Mouse (Mus musculus): ENCODE results near the gene Plrg1. TPM values are rescaled to one million over a fixed set of nuclear protein-coding genes. Genes with fewer than 3 reads are reported as not detected.

The Plrg1 gene
- polyA plus RNA-seq, 1 experiment from 2014 or later = 70.4 TPM

- H3K36me3 ChIP-seq (ENCODE audit: insufficient read depth, low read length) = peaks cover 10% of the 10 kb centered on the region
- H3K9me3 ChIP-seq (replicated peaks; ENCODE audit: low read length) = no peaks in the 10 kb centered on the region
- TF ChIP-seq CTCF (IDR thresholded peaks at IDR 0.05; ENCODE audit: low read depth) = no peak
- peaks cover 5% of the 10 kb centered on the region; the same call in 1 of the 2 replicates for H3K4me1 ChIP-seq (replicated peaks; ENCODE audit: insufficient read depth, low read length)
- no peaks in the 10 kb centered on the region for H3K27me3 ChIP-seq (ENCODE audit: insufficient read depth, low read length)
- no peak overlapping the region for H3K9ac ChIP-seq (ENCODE audit: low read depth, low read length)
- no peak overlapping the region for H3K27ac ChIP-seq
- ATAC-seq (replicated peaks; ENCODE audit: low FRiP score, low read depth) (no peak), DNase-seq (ENCODE audit: low spot score) (no peak)
- H3K4me3 ChIP-seq (replicated peaks; ENCODE audit: low read depth, low read length) = peak overlapping the region; percentile 89
- 43% methylated on average over 13 of the region's 13 CpGs for WGBS
- H3K4me2 ChIP-seq (ENCODE audit: low read length) = peak overlapping the region; percentile 44
Measured at GRCm38 (mm10) chr3:83054759-83055158, 563 bp upstream of the Plrg1 start.

- TF ChIP-seq CTCF (IDR thresholded peaks at IDR 0.05; ENCODE audit: low read depth) = no peak
- no peak overlapping the region for H3K4me3 ChIP-seq (replicated peaks; ENCODE audit: low read depth, low read length)
- no peak for DNase-seq (ENCODE audit: low spot score)
- H3K27ac ChIP-seq = no peak overlapping the region
- H3K9me3 ChIP-seq (replicated peaks; ENCODE audit: low read length) = no peaks in the 10 kb centered on the region
- no peaks in the 10 kb centered on the region for H3K27me3 ChIP-seq (ENCODE audit: insufficient read depth, low read length)
- 95% methylated on average over 2 of the region's 2 CpGs for WGBS
- peaks cover 31% of the 10 kb centered on the region for H3K36me3 ChIP-seq (ENCODE audit: insufficient read depth, low read length)
- no peak for ATAC-seq (replicated peaks; ENCODE audit: low FRiP score, low read depth)
- peaks cover 5% of the 10 kb centered on the region; the same call in 1 of the 2 replicates for H3K4me1 ChIP-seq (replicated peaks; ENCODE audit: insufficient read depth, low read length)
- H3K4me2 ChIP-seq (ENCODE audit: low read length) = no peak overlapping the region
- no peak overlapping the region for H3K9ac ChIP-seq (ENCODE audit: low read depth, low read length)
Measured at GRCm38 (mm10) chr3:83057046-83057445, 1.7 kb downstream of the Plrg1 start.

DNA sequence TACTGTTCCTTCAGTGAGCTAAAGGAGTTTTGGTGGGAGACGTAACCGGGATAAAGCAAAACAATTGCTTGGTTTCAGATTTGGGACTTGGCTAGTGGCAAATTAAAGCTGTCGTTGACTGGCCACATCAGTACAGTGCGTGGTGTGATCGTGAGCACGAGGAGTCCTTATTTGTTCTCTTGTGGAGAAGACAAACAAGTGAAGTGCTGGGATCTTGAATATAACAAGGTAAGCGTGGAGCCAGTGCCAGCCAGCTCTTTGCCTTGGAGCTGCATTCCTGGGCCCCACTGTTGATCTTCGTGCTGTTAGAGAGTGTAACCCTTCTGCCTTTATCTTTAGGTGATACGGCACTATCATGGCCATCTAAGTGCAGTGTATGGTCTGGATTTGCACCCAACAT lies 12.6 kb downstream of the Plrg1 start:
- no peak overlapping the region for H3K9ac ChIP-seq (ENCODE audit: low read depth, low read length)
- no peaks in the 10 kb centered on the region for H3K4me1 ChIP-seq (replicated peaks; ENCODE audit: insufficient read depth, low read length)
- ATAC-seq (replicated peaks; ENCODE audit: low FRiP score, low read depth) (no peak), DNase-seq (ENCODE audit: low spot score) (no peak)
- no peaks in the 10 kb centered on the region for H3K27me3 ChIP-seq (ENCODE audit: insufficient read depth, low read length)
- no peak overlapping the region for H3K27ac ChIP-seq
- H3K4me3 ChIP-seq (replicated peaks; ENCODE audit: low read depth, low read length) = no peak overlapping the region
- no peak for TF ChIP-seq CTCF (IDR thresholded peaks at IDR 0.05; ENCODE audit: low read depth)
- no peak overlapping the region for H3K4me2 ChIP-seq (ENCODE audit: low read length)
- no peaks in the 10 kb centered on the region for H3K9me3 ChIP-seq (replicated peaks; ENCODE audit: low read length)
- WGBS = 93% methylated on average over 9 of the region's 9 CpGs
- peaks cover 57% of the 10 kb centered on the region for H3K36me3 ChIP-seq (ENCODE audit: insufficient read depth, low read length)

DNA sequence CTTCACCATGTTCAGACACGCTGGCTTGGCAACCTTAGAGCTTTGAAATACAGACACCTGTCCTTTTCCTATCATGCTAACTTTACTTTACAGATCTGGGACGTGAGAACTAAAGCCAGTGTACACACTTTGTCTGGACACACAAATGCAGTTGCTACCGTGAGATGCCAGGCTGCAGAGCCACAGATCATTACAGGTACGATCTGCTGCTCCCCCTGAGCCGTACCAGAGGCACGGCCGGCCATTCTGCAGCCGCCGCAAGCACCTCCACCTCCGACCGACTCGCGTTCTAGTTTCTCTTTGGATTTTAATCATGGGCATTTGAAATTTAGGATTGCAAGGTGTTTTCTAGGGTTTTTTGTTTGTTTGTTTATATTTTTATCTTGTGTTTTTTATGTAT lies 13.5 kb downstream of the Plrg1 start:
- peaks cover 53% of the 10 kb centered on the region for H3K36me3 ChIP-seq (ENCODE audit: insufficient read depth, low read length)

DNA sequence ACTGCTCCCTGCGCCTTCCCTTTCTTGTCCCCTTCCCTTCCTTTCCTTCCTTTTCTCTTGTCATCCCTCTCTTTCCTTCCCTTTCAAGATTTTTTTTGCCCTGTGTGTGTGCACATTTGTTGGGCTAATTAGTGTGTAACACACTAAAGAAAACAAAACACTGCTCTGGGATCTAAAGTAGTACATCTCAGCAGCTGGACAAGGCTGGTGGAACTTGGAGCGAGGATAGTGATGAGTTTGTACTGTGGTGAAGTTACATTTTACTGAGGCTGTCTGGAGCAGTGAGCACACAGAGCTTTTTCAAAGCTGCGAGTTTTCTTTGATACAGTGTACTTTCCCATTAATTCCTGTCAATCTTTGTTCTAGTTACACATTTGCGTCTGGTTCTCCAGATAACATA lies 14.9 kb downstream of the Plrg1 start:
- no peak overlapping the region for H3K9ac ChIP-seq (ENCODE audit: low read depth, low read length)
- no peaks in the 10 kb centered on the region for H3K27me3 ChIP-seq (ENCODE audit: insufficient read depth, low read length)
- peaks cover 53% of the 10 kb centered on the region for H3K36me3 ChIP-seq (ENCODE audit: insufficient read depth, low read length)
- no peaks in the 10 kb centered on the region for H3K9me3 ChIP-seq (replicated peaks; ENCODE audit: low read length)
- WGBS = 88% methylated on average over 4 of the region's 4 CpGs
- TF ChIP-seq CTCF (IDR thresholded peaks at IDR 0.05; ENCODE audit: low read depth) = no peak
- DNase-seq (ENCODE audit: low spot score) = no peak
- no peak overlapping the region for H3K27ac ChIP-seq
- H3K4me1 ChIP-seq (replicated peaks; ENCODE audit: insufficient read depth, low read length) = no peaks in the 10 kb centered on the region
- ATAC-seq (replicated peaks; ENCODE audit: low FRiP score, low read depth) = no peak
- H3K4me2 ChIP-seq (ENCODE audit: low read length) = no peak overlapping the region
- H3K4me3 ChIP-seq (replicated peaks; ENCODE audit: low read depth, low read length) = no peak overlapping the region

More for the DNA sequence above, 13.5 kb downstream of the Plrg1 start:
- H3K9ac ChIP-seq (ENCODE audit: low read depth, low read length) = no peak overlapping the region
- H3K4me3 ChIP-seq (replicated peaks; ENCODE audit: low read depth, low read length) = no peak overlapping the region
- no peak for DNase-seq (ENCODE audit: low spot score)
- H3K4me2 ChIP-seq (ENCODE audit: low read length) = no peak overlapping the region
- no peaks in the 10 kb centered on the region for H3K27me3 ChIP-seq (ENCODE audit: insufficient read depth, low read length)
- 97% methylated on average over 13 of the region's 13 CpGs for WGBS
- H3K4me1 ChIP-seq (replicated peaks; ENCODE audit: insufficient read depth, low read length) = no peaks in the 10 kb centered on the region
- H3K9me3 ChIP-seq (replicated peaks; ENCODE audit: low read length) = no peaks in the 10 kb centered on the region
- ATAC-seq (replicated peaks; ENCODE audit: low FRiP score, low read depth) = no peak
- no peak overlapping the region for H3K27ac ChIP-seq
- no peak for TF ChIP-seq CTCF (IDR thresholded peaks at IDR 0.05; ENCODE audit: low read depth)

DNA sequence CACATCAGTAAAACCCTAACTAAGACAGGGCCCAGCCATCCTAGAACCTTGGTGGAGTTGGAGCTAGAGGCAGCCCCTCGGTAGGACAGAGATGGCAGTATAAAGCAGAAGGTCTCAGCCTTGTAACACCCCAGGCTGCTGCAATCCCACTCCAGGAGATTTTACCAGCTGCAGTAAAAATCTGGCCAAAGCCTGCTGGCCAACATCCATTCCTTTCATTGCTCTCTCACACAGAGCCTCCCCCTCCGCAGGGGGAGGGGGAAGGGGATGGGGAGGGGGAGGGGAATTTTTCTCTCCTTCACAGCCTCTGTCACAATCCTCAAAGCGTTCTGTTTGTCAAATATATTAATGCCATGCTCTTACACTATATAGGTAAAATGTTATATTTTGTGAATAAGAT lies 21.2 kb downstream of the Plrg1 start:
- Histone ChIP-seq H3K9ac (ENCODE audit: low read depth, low read length) (no peak overlapping the region), H3K4me2 (ENCODE audit: low read length) (no peak overlapping the region), H3K27ac (no peak overlapping the region), H3K4me3 (replicated peaks; ENCODE audit: low read depth, low read length) (no peak overlapping the region), H3K9me3 (replicated peaks; ENCODE audit: low read length) (no peaks in the 10 kb centered on the region), H3K27me3 (ENCODE audit: insufficient read depth, low read length) (no peaks in the 10 kb centered on the region), H3K36me3 (ENCODE audit: insufficient read depth, low read length) (0 out of 2 replicates have a peak, but pooled peaks cover 13% of the 10 kb centered on the region), H3K4me1 (replicated peaks; ENCODE audit: insufficient read depth, low read length) (no peaks in the 10 kb centered on the region)
- no peak for ATAC-seq (replicated peaks; ENCODE audit: low FRiP score, low read depth)
- DNase-seq (ENCODE audit: low spot score) = no peak
- no peak for TF ChIP-seq CTCF (IDR thresholded peaks at IDR 0.05; ENCODE audit: low read depth)
- WGBS = 13% methylated on average over 3 of the region's 3 CpGs

GRCm38 (mm10) chr3:83080567-83081055 lies 25.3 kb downstream of the Plrg1 start:
- WGBS = 1% methylated on average over 11 of the region's 11 CpGs
- H3K9ac ChIP-seq (ENCODE audit: low read depth, low read length) = no peak overlapping the region
- peak; percentile 96 for TF ChIP-seq CTCF (IDR thresholded peaks at IDR 0.05; ENCODE audit: low read depth)
- peak overlapping the region; percentile 24 for H3K4me3 ChIP-seq (replicated peaks; ENCODE audit: low read depth, low read length)
- H3K27ac ChIP-seq = no peak overlapping the region
- peak overlapping the region; percentile 66 for H3K4me2 ChIP-seq (ENCODE audit: low read length)
- H3K9me3 ChIP-seq (replicated peaks; ENCODE audit: low read length) = no peaks in the 10 kb centered on the region
- DNase-seq (ENCODE audit: low spot score) (peak; percentile 86), ATAC-seq (replicated peaks; ENCODE audit: low FRiP score, low read depth) (peak; percentile 63; the same call in 1 of the 2 replicates)
- H3K4me1 ChIP-seq (replicated peaks; ENCODE audit: insufficient read depth, low read length) = no peaks in the 10 kb centered on the region
- no peaks in the 10 kb centered on the region for H3K27me3 ChIP-seq (ENCODE audit: insufficient read depth, low read length)
- H3K36me3 ChIP-seq (ENCODE audit: insufficient read depth, low read length) = no peaks in the 10 kb centered on the region
